Mouse (Mus musculus) kidney, postnatal 14 days (tissue): Measurements from ENCODE around the gene Pbx1.

Source experiments
- DNase-seq: peaks from one replicate; pipeline ENCODE4 v3.0.0; 2022; ENCODE audit warnings: mixed read lengths

Pbx1 gene

GRCm38 (mm10) chr1:168215468-168215867, 216.6 kb downstream of the Pbx1 start:
- no peak for DNase-seq

GRCm38 (mm10) chr1:168214040-168214443, 218.0 kb downstream of the Pbx1 start:
- DNase-seq, result peak; percentile 84

GRCm38 (mm10) chr1:168213595-168213994, 218.5 kb downstream of the Pbx1 start:
- no peak for DNase-seq

GRCm38 (mm10) chr1:168210401-168210800, 221.7 kb downstream of the Pbx1 start:
- DNase-seq, result no peak

GRCm38 (mm10) chr1:168200570-168201156, 231.4 kb downstream of the Pbx1 start:
- no peak for DNase-seq

- DNase-seq, result no peak
These were observed 233.8 kb downstream of the Pbx1 start for GRCm38 (mm10) chr1:168198276-168198675.

- no peak for DNase-seq
These were observed 234.2 kb downstream of the Pbx1 start for GRCm38 (mm10) chr1:168197908-168198258.

GRCm38 (mm10) chr1:168197195-168197907, 234.7 kb downstream of the Pbx1 start:
- no peak for DNase-seq

- no peak for DNase-seq
These were observed 238.7 kb downstream of the Pbx1 start for GRCm38 (mm10) chr1:168193364-168193763.

GRCm38 (mm10) chr1:168182816-168183215, 249.3 kb downstream of the Pbx1 start:
- DNase-seq, result no peak

- DNase-seq, result peak; percentile 63
These were observed 251.2 kb downstream of the Pbx1 start for GRCm38 (mm10) chr1:168180622-168181441.

GRCm38 (mm10) chr1:168179691-168180090, 252.4 kb downstream of the Pbx1 start:
- DNase-seq, result no peak

- DNase-seq, result no peak
These were observed 253.5 kb downstream of the Pbx1 start for GRCm38 (mm10) chr1:168178611-168179010.

GRCm38 (mm10) chr1:168175586-168175985, 256.5 kb downstream of the Pbx1 start:
- DNase-seq, result no peak

- no peak for DNase-seq
These were observed 262.3 kb downstream of the Pbx1 start for GRCm38 (mm10) chr1:168169791-168170190.

- no peak for DNase-seq
These were observed 262.9 kb downstream of the Pbx1 start for GRCm38 (mm10) chr1:168169052-168169779.

- no peak for DNase-seq
These were observed 264.3 kb downstream of the Pbx1 start for GRCm38 (mm10) chr1:168167781-168168180.

GRCm38 (mm10) chr1:168166841-168167240, 265.2 kb downstream of the Pbx1 start:
- no peak for DNase-seq

GRCm38 (mm10) chr1:168164945-168165344, 267.1 kb downstream of the Pbx1 start:
- DNase-seq, result no peak

- peak; percentile 35 for DNase-seq
These were observed 268.4 kb downstream of the Pbx1 start for GRCm38 (mm10) chr1:168163521-168164233.

- no peak for DNase-seq
These were observed 292.9 kb downstream of the Pbx1 start for GRCm38 (mm10) chr1:168139138-168139682.

- DNase-seq, result no peak
These were observed 293.4 kb downstream of the Pbx1 start for GRCm38 (mm10) chr1:168138669-168139068.
